Mouse (Mus musculus): Measurements from ENCODE around the gene Slc6a6. TPM values are rescaled to one million over a fixed set of nuclear protein-coding genes. Genes with fewer than 3 reads are reported as not detected.
A peak's percentile ranks its signal among the peaks of the same experiment; 100 is the strongest.

Slc6a6 gene
- polyA plus RNA-seq, 1 experiment, result not detected

DNA sequence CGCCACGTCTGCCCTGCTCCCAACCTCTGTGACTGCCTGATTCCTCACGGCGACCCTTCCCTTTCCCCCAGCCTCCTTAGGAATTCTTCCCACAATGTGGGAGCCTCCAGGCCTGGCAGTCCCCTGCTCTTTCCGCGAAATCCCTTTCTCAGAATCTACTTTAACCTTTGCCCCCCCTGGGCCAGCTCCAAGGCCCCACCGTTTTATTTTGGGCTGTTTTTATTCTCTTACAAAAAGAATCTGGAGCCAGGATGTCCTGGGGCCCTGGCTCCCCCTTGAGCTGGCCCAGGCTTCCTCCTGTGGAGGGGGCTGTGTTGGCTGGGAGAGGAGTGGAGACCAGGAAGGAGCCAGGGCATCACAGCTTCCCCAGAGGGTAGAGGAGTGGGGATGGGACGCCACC, 69.0 kb downstream of the Slc6a6 start:
- H3K4me1 ChIP-seq (ENCODE audit: control insufficient read depth, insufficient read depth, low read length), result peaks cover 39% of the 10 kb centered on the region
- 43% methylated on average over 8 of the region's 8 CpGs for WGBS
- no peak for TF ChIP-seq POLR2A (IDR thresholded peaks at IDR 0.05; ENCODE audit: insufficient read depth, low read depth, low read length)
- TF ChIP-seq CTCF (IDR thresholded peaks at IDR 0.05; ENCODE audit: insufficient read depth, low read depth, low read length), result no peak
- H3K4me3 ChIP-seq (ENCODE audit: insufficient read depth, low read depth, low read length), result no peak overlapping the region
- no peak overlapping the region for H3K27ac ChIP-seq (ENCODE audit: insufficient read depth, low read depth, low read length)

DNA sequence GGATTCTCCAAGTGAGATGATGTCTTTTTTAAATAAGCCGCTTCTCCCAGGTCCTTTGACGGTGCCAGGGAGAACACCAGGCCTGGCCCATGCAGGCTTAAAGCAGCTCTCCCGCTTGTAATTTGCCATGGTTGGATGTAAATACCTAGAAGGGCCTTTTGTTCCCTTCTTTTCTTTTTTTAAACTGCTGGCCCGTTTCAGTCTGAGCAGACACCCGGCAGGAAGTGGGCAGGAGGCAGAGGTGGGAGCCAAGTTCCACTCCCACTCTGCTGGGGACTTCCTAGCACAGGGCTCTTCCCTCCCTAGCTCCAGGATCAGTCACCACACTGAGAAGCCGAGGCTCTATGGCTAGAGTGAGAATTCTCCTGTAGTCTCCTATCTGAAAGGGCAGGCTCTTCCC, 70.2 kb downstream of the Slc6a6 start:
- TF ChIP-seq POLR2A (IDR thresholded peaks at IDR 0.05; ENCODE audit: insufficient read depth, low read depth, low read length) (no peak), CTCF (IDR thresholded peaks at IDR 0.05; ENCODE audit: insufficient read depth, low read depth, low read length) (no peak)
- Histone ChIP-seq H3K4me3 (ENCODE audit: insufficient read depth, low read depth, low read length) (no peak overlapping the region), H3K27ac (ENCODE audit: insufficient read depth, low read depth, low read length) (0 out of 2 replicates have a peak overlapping the region, but pooled peaks have one; percentile 5), H3K4me1 (ENCODE audit: control insufficient read depth, insufficient read depth, low read length) (peaks cover 44% of the 10 kb centered on the region)
- 7% methylated on average over 6 of the region's 6 CpGs for WGBS

DNA sequence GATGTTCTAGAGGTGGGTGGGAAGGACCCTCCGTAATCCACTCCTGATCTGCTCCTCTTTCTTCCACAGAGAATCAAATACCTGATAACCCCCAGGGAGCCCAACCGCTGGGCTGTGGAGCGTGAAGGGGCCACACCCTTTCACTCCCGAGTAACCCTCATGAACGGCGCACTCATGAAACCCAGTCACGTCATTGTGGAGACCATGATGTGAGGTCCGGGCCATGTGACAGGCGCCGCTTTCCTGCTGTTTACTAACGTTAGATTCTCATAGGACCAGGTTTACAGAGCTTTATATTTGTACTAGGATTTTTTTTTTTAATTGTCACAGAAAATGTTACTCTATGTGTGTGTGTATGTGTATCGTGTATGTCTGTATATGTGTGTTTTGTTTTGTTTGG, 71.0 kb downstream of the Slc6a6 start:
- H3K4me3 ChIP-seq (ENCODE audit: insufficient read depth, low read depth, low read length), result no peak overlapping the region
- TF ChIP-seq POLR2A (IDR thresholded peaks at IDR 0.05; ENCODE audit: insufficient read depth, low read depth, low read length) (no peak), CTCF (IDR thresholded peaks at IDR 0.05; ENCODE audit: insufficient read depth, low read depth, low read length) (no peak)
- no peak overlapping the region for H3K27ac ChIP-seq (ENCODE audit: insufficient read depth, low read depth, low read length)
- peaks cover 44% of the 10 kb centered on the region for H3K4me1 ChIP-seq (ENCODE audit: control insufficient read depth, insufficient read depth, low read length)
- 78% methylated on average over 12 of the region's 12 CpGs for WGBS

DNA sequence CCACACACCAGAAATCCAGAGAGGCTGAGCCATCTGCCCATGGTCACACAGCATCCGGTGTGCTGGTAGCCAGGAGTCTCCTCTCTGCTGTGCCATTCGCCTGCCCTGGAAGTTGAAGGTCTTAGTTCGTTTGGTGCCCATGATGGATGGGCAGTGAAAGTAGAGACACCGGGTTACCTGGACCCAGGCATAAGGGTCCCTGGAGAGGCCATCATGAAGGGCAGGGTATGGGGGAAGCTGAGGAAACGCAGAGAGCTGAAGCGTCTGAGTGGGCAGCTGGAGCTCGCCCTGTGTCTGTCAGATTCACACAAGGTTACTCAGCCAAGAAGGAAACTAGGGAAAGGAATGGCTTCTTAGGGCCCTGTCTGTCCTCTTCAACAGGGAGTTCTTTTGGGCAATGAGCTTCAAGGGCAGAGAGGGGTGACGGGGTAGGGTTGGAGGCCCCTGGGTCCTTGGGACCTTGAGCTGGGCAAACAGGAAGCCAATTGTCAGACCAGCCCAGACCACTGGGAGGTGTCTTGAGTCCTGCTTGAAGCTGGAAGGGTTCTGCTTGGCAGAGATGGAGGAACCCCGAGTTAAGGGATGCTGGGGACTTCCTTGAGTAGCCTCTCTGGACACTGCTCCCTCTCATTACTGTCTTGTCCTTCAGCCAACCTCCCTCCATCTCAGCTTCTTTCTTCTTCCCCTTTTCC, 78.3 kb downstream of the Slc6a6 start:
- WGBS, result 77% methylated on average over 9 of the region's 9 CpGs

DNA sequence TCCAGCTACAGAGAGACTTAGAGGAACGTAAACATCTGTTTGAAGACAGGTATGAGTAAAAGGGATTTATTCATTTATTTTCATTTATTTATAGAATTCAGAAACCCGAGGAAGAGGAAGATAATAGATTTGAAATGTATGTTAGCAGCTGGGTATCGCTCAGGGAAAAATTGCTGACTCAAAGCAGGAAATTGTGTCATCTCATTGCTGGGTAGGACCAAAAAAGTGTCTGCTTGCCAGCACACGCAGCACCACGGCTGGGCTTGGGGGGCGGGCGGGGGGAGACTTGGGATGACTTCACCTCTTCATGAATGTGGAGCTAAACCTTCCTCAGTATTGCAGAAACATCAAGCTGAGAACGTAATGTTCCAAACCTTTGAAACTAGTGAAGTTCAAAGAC, 83.7 kb downstream of the Slc6a6 start:
- 51% methylated on average over 8 of the region's 8 CpGs for WGBS
- H3K27ac ChIP-seq (ENCODE audit: insufficient read depth, low read depth, low read length), result no peak overlapping the region
- H3K4me1 ChIP-seq (ENCODE audit: control insufficient read depth, insufficient read depth, low read length), result no peaks in the 10 kb centered on the region
- TF ChIP-seq POLR2A (IDR thresholded peaks at IDR 0.05; ENCODE audit: insufficient read depth, low read depth, low read length) (no peak), CTCF (IDR thresholded peaks at IDR 0.05; ENCODE audit: insufficient read depth, low read depth, low read length) (no peak)
- no peak overlapping the region for H3K4me3 ChIP-seq (ENCODE audit: insufficient read depth, low read depth, low read length)

More for the DNA sequence above, 78.3 kb downstream of the Slc6a6 start:
- no peak for TF ChIP-seq POLR2A (IDR thresholded peaks at IDR 0.05; ENCODE audit: insufficient read depth, low read depth, low read length)
- TF ChIP-seq CTCF (IDR thresholded peaks at IDR 0.05; ENCODE audit: insufficient read depth, low read depth, low read length), result 0 out of 2 replicates have a peak, but pooled peaks have one; percentile 4
- H3K27ac ChIP-seq (ENCODE audit: insufficient read depth, low read depth, low read length), result no peak overlapping the region
- H3K4me3 ChIP-seq (ENCODE audit: insufficient read depth, low read depth, low read length), result no peak overlapping the region
- peaks cover 18% of the 10 kb centered on the region for H3K4me1 ChIP-seq (ENCODE audit: control insufficient read depth, insufficient read depth, low read length)

DNA sequence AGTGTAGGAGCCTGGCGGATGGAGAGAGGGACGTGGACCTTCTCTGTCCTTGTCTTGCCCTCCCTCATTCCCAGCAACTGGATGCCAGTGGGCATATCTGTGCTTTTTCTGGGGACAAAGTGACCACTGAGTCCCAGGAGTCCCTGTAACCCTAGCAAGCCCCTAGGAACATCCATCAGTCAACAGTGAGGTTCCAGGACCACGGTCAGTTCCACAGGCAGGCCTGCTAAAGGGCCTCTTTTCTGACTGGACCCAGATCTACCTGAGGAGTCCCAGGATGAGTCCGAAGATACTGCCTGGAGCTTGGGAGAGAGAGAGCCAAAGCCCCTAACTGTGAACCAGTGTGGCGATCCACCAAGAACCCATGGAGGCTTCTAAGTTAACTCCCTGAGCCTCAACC, 90.1 kb downstream of the Slc6a6 start:
- H3K4me3 ChIP-seq (ENCODE audit: insufficient read depth, low read depth, low read length), result no peak overlapping the region
- no peak overlapping the region for H3K27ac ChIP-seq (ENCODE audit: insufficient read depth, low read depth, low read length)
- TF ChIP-seq POLR2A (IDR thresholded peaks at IDR 0.05; ENCODE audit: insufficient read depth, low read depth, low read length) (no peak), CTCF (IDR thresholded peaks at IDR 0.05; ENCODE audit: insufficient read depth, low read depth, low read length) (no peak)
- WGBS, result 75% methylated on average over 5 of the region's 5 CpGs
- H3K4me1 ChIP-seq (ENCODE audit: control insufficient read depth, insufficient read depth, low read length), result peaks cover 7% of the 10 kb centered on the region; the same call in 1 of the 2 replicates

DNA sequence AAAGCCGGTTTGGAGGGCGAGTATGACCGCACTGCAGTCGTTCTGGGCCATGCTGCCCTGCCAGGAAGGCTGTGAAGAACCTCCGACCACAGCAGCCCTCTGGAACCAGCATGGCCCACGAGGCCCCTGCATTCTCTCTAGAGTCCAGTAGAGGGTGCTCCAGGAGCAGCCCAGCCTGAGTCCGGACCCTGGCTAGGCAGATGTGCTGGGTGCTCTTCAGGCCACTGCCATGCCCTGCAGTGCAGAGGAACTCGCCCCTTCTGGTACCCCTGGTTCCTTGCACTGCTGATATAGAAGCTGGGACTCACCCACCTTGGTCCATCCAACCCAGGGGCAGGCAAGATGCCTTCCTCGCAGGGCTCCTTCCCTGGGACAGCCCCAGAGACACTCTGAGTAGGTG, 92.7 kb downstream of the Slc6a6 start:
- no peak overlapping the region for H3K4me3 ChIP-seq (ENCODE audit: insufficient read depth, low read depth, low read length)
- no peak overlapping the region for H3K27ac ChIP-seq (ENCODE audit: insufficient read depth, low read depth, low read length)
- 18% methylated on average over 9 of the region's 9 CpGs for WGBS
- TF ChIP-seq POLR2A (IDR thresholded peaks at IDR 0.05; ENCODE audit: insufficient read depth, low read depth, low read length) (no peak), CTCF (IDR thresholded peaks at IDR 0.05; ENCODE audit: insufficient read depth, low read depth, low read length) (peak; percentile 88)
- peaks cover 11% of the 10 kb centered on the region for H3K4me1 ChIP-seq (ENCODE audit: control insufficient read depth, insufficient read depth, low read length)

DNA sequence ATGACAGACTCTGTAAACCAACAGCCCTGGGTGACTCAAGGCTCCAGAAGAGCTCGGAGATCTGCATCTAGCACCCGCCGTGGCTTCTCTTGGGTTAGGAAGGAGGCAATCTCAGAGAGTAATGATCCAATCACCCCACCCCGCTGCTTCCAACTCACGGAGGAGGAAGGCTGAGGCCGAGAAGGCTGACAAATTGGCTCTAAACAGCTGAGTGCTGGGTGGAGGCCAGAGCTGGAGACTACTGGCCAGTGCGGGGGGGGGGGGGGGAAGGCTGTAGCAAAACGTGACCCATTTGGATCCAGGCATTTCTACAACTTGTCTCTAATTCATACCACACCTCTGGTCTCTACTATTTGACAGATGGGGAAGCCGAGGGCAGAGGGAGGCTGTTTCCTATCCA, 95.4 kb downstream of the Slc6a6 start:
- TF ChIP-seq POLR2A (IDR thresholded peaks at IDR 0.05; ENCODE audit: insufficient read depth, low read depth, low read length), result no peak
- TF ChIP-seq CTCF (IDR thresholded peaks at IDR 0.05; ENCODE audit: insufficient read depth, low read depth, low read length), result no peak
- Histone ChIP-seq H3K4me1 (ENCODE audit: control insufficient read depth, insufficient read depth, low read length) (peaks cover 11% of the 10 kb centered on the region), H3K4me3 (ENCODE audit: insufficient read depth, low read depth, low read length) (no peak overlapping the region), H3K27ac (ENCODE audit: insufficient read depth, low read depth, low read length) (no peak overlapping the region)
- WGBS, result 38% methylated on average over 9 of the region's 9 CpGs

DNA sequence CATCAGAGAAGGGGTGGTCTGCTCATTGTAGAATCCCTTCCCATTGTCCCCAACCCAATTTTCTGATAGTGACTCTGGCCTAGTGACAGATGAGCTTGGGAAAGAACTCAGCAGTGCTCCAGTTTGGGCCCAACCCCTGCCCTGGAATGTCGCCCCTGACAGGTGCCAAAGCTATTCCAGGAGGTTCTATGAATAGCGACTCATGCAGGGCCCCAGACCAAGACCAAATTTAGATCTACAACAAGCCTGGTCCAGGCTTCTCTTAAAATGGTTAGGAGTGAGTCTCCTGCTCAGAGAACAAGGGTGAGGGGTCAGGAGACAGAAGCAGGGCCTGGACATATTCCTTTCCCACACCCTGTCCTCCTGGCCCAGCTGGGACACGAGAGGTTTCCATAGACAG, 101.2 kb downstream of the Slc6a6 start:
- no peak overlapping the region for H3K4me3 ChIP-seq (ENCODE audit: insufficient read depth, low read depth, low read length)
- TF ChIP-seq CTCF (IDR thresholded peaks at IDR 0.05; ENCODE audit: insufficient read depth, low read depth, low read length) (no peak), POLR2A (IDR thresholded peaks at IDR 0.05; ENCODE audit: insufficient read depth, low read depth, low read length) (no peak)
- peaks cover 6% of the 10 kb centered on the region; the same call in 1 of the 2 replicates for H3K4me1 ChIP-seq (ENCODE audit: control insufficient read depth, insufficient read depth, low read length)
- no peak overlapping the region for H3K27ac ChIP-seq (ENCODE audit: insufficient read depth, low read depth, low read length)
- 76% methylated on average over 3 of the region's 3 CpGs for WGBS

Measured in olfactory bulb, adult 2 months (tissue).